Mouse (Mus musculus) left cerebral cortex, adult 2 months (tissue): Measurements from ENCODE around the gene Pdzph1. TPM values are rescaled to one million over a fixed set of nuclear protein-coding genes. Genes with fewer than 3 reads are reported as not detected.

Experiments used
- DNase-seq, 2 experiments: peaks; one replicate each; pipeline ENCODE4 v3.0.0; 2021 to 2022; ENCODE audit warnings: low spot score in 2 of 2, mixed read lengths in 1 of 2; ENCODE audit errors: extremely low spot score in 1 of 2
- H3K27ac ChIP-seq: fragments of 200-600 bp; 2 replicates; pipeline ENCODE4 v1.8.1; 2022
- H3K4me3 ChIP-seq: fragments of 200-600 bp; 2 replicates; pipeline ENCODE4 v1.8.1; 2022
- CTCF ChIP-seq: fragments of 200-600 bp; IDR thresholded peaks from 2 replicates; pipeline ENCODE4 v1.8.1; 2022; ENCODE audit warnings: antibody characterized with exemption, mild to moderate bottlenecking, moderate library complexity
- intact Hi-C: fragments of 180-260 bp; cut with DNase I; formaldehyde crosslinking; loops from one replicate; pipeline ENCODE4 v1.15.1; 2025
- total RNA-seq, 2 experiments: library from RNA; stranded (reverse); gene quantifications; 2 replicates each; pipeline ENCODE4 v1.2.3; 2021

The Pdzph1 gene
- total RNA-seq, 2 experiments from 2014 or later = 6.5 to 6.9 TPM

- H3K4me3 ChIP-seq = no peak overlapping the region
- TF ChIP-seq CTCF = no peak
- intact Hi-C loops = loop anchor here (5.0 kb wide), 1 partner anchor 140 kb away; no protein-coding TSS in a partner anchor
- H3K27ac ChIP-seq = no peak overlapping the region
- no peak for DNase-seq
These were observed 34.1 kb downstream of the Pdzph1 start for GRCm38 (mm10) chr17:58957055-58957454.

- DNase-seq = no peak
- intact Hi-C loops = no loop called here
- TF ChIP-seq CTCF = no peak
- Histone ChIP-seq H3K4me3 (no peak overlapping the region), H3K27ac (no peak overlapping the region)
These were observed 48.0 kb downstream of the Pdzph1 start for GRCm38 (mm10) chr17:58943015-58943822.

GRCm38 (mm10) chr17:58938598-58938997 lies 52.6 kb downstream of the Pdzph1 start:
- intact Hi-C loops = no loop called here
- no peak overlapping the region for H3K4me3 ChIP-seq
- TF ChIP-seq CTCF = no peak
- H3K27ac ChIP-seq = no peak overlapping the region
- no peak for DNase-seq

GRCm38 (mm10) chr17:58937533-58937932 lies 53.6 kb downstream of the Pdzph1 start:
- no peak for DNase-seq
- H3K27ac ChIP-seq = no peak overlapping the region
- intact Hi-C loops = no loop called here
- no peak for TF ChIP-seq CTCF
- H3K4me3 ChIP-seq = no peak overlapping the region

- Histone ChIP-seq H3K4me3 (no peak overlapping the region), H3K27ac (no peak overlapping the region)
- no peak for DNase-seq
- TF ChIP-seq CTCF = no peak
- intact Hi-C loops = no loop called here
These were observed 58.2 kb downstream of the Pdzph1 start for GRCm38 (mm10) chr17:58932983-58933280.

GRCm38 (mm10) chr17:58932279-58932982 lies 58.7 kb downstream of the Pdzph1 start:
- Histone ChIP-seq H3K27ac (no peak overlapping the region), H3K4me3 (no peak overlapping the region)
- intact Hi-C loops = no loop called here
- no peak for TF ChIP-seq CTCF
- DNase-seq = no peak

GRCm38 (mm10) chr17:58924754-58925546 lies 66.2 kb downstream of the Pdzph1 start:
- intact Hi-C loops = no loop called here
- Histone ChIP-seq H3K4me3 (no peak overlapping the region), H3K27ac (no peak overlapping the region)
- TF ChIP-seq CTCF = no peak
- DNase-seq = no peak

- DNase-seq = no peak
- Histone ChIP-seq H3K27ac (no peak overlapping the region), H3K4me3 (no peak overlapping the region)
- no peak for TF ChIP-seq CTCF
- intact Hi-C loops = no loop called here
These were observed 67.2 kb downstream of the Pdzph1 start for GRCm38 (mm10) chr17:58923901-58924476.

GRCm38 (mm10) chr17:58923316-58923866 lies 67.8 kb downstream of the Pdzph1 start:
- no peak for TF ChIP-seq CTCF
- Histone ChIP-seq H3K4me3 (no peak overlapping the region), H3K27ac (no peak overlapping the region)
- DNase-seq = no peak
- intact Hi-C loops = no loop called here

- H3K27ac ChIP-seq = no peak overlapping the region
- intact Hi-C loops = no loop called here
- no peak overlapping the region for H3K4me3 ChIP-seq
- TF ChIP-seq CTCF = no peak
- DNase-seq = no peak
These were observed 68.4 kb downstream of the Pdzph1 start for GRCm38 (mm10) chr17:58922821-58923220.

GRCm38 (mm10) chr17:58919927-58920326 lies 71.2 kb downstream of the Pdzph1 start:
- no peak for TF ChIP-seq CTCF
- DNase-seq = no peak
- Histone ChIP-seq H3K27ac (no peak overlapping the region), H3K4me3 (no peak overlapping the region)
- intact Hi-C loops = loop anchor here (2.0 kb wide), 1 partner anchor 179 kb away; no protein-coding TSS in a partner anchor

GRCm38 (mm10) chr17:58919061-58919460 lies 72.1 kb downstream of the Pdzph1 start:
- Histone ChIP-seq H3K27ac (no peak overlapping the region), H3K4me3 (no peak overlapping the region)
- peak; percentile 58 for TF ChIP-seq CTCF
- intact Hi-C loops = loop anchor here (2.0 kb wide), 1 partner anchor 180 kb away; no protein-coding TSS in a partner anchor
- DNase-seq = peak; percentile 31 to 36
